Mouse (Mus musculus): Measurements from ENCODE around the gene Phf23.
"Not testable (repeated sequence)": the region's sequence is repeated elsewhere in the genome, so short reads cannot be mapped to it uniquely, and the experiment has no call there.

The Phf23 gene

GRCm38 (mm10) chr11:69995391-69995960 is at the start of gene Phf23:
Gene Phf23 (plus strand): TSS chr11:69995777.
- DNase-seq (ENCODE audit: low spot score in 2 of 2), result peak; percentile 98 to 99

DNA sequence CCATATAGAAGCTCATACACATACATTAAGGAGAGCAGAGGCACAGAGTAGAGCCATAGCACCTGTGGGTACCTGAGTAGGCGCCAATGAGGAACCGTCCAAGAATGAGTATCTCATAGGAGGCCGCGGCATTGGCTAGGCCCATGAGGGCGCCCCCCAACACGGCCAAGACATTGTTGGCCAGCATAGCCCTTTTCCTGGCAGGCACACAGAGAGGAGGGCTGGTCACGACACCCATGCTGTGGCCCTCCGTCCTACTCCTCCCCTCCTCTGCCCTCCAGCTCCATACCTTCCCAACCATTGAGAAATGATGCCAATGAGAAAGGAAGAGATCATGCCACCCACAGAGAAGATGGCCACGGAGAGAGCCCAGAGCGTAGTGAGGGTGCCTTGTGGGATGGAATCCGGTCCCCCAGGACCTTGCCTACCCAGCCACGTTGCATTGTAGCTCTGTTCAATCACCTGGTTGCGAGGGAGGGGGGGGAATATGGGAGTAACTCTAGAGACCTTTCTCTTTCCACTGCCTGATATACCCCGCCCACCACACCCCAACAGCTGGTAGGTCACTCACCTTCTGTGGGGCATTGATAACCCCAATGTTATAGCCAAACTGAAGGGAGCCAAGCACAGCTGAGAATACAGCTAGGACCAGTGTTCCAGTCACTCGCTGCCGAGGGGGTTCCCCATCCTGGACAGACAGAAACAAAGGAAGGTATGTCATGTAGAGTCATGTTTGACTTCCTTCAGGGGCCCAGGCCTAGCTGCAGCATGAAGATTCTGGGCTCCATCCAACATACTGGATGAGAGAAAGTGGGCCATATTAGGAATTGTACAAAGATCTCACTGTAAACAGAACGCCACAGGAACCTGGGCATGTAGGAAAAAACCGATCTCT is 49.3 kb upstream of the Phf23 start:
- no peak for DNase-seq (ENCODE audit: low spot score in 2 of 2)

- DNase-seq (ENCODE audit: low spot score in 2 of 2), result peak in 1 of 2 experiments; percentile 55
Measured at GRCm38 (mm10) chr11:69947337-69948065, 48.1 kb upstream of the Phf23 start.

GRCm38 (mm10) chr11:69948066-69948762 is 47.4 kb upstream of the Phf23 start, which contains the start of gene Slc2a4:
Gene Slc2a4 (minus strand): TSS chr11:69948188.
- DNase-seq (ENCODE audit: low spot score in 2 of 2), result peak; percentile 93 to 96

DNA sequence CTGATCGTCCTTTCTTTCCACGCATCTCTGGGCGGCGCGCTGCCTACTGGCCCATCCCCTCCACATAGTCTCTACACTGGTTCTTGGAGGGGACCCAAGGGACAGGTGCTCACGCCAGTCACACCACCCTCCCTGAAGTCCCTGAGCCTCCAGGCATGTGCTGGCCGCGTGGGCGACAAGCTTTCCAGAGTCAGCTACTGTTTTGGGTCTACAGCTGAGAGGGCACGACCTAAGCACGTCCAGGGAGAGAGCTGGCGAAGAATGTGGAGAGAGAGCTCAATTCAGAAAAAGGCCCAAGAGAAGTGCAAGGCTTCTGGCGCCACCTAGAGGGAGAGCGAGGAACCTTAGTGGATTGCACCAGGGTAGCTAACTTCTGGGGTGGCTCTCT is 46.8 kb upstream of the Phf23 start:
- DNase-seq (ENCODE audit: low spot score in 2 of 2), result peak; percentile 79 to 86

DNA sequence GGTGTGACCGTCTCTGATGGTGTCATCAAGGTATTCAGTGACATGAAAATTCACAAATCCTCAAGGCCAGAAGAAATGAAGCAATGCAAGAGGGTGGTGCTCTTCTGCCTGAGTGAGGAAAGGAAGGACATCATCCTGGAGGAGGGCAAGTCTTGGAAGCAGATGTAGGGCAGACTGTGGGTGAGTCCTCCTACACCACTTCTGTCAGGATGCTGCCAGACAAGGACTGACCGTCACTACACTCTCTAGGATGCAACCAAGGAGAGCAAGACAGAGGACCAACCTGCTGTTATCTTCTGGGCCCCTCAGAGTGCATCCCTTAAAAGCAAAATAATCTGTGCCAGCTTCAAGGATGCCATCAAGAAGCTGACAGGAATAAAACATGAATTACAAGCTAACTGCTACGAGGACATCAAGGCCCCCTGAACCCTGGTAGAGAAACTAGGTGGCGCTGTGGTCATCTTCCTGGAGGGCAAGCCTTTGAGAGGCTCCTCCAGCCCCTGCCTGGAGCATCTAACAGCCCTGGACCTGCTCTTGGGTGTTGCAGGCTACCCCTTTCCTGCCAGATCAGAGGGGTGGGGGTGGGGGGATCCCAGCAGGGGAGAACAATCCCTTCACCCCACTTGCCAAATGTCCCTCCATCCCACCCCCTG is 44.6 kb upstream of the Phf23 start:
- DNase-seq (ENCODE audit: low spot score in 2 of 2), result no peak

GRCm38 (mm10) chr11:69952274-69952673 is 43.3 kb upstream of the Phf23 start:
- DNase-seq (ENCODE audit: low spot score in 2 of 2), result no peak

- DNase-seq (ENCODE audit: low spot score in 2 of 2), result no peak
Measured at GRCm38 (mm10) chr11:69953267-69953915, 42.2 kb upstream of the Phf23 start.

GRCm38 (mm10) chr11:69955618-69956017 is 40.0 kb upstream of the Phf23 start:
- DNase-seq (ENCODE audit: low spot score in 2 of 2), result not testable (repeated sequence)

DNA sequence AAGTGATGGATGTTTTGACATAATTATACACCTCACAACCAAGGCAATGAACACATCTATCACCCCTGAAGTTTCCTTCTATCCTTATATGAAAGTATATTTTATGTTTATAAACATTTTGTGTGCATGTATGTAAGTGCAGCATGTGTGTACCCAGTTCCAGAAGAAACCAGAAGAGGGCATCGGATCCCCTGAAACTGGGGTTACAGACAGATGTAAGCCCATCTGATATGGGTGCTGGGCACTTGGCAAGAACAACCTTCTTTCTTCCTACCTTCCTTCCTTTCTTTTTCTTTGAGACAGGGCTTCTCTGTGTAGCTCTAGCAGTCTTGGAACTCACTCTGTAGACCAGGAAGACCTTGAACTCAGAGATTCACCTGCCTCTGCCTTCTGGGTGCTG is 39.4 kb upstream of the Phf23 start:
- no peak for DNase-seq (ENCODE audit: low spot score in 2 of 2)

- DNase-seq (ENCODE audit: low spot score in 2 of 2), result no peak
Measured at GRCm38 (mm10) chr11:69960616-69961015, 35.0 kb upstream of the Phf23 start.

GRCm38 (mm10) chr11:69961841-69962240 is 33.7 kb upstream of the Phf23 start:
- no peak for DNase-seq (ENCODE audit: low spot score in 2 of 2)

DNA sequence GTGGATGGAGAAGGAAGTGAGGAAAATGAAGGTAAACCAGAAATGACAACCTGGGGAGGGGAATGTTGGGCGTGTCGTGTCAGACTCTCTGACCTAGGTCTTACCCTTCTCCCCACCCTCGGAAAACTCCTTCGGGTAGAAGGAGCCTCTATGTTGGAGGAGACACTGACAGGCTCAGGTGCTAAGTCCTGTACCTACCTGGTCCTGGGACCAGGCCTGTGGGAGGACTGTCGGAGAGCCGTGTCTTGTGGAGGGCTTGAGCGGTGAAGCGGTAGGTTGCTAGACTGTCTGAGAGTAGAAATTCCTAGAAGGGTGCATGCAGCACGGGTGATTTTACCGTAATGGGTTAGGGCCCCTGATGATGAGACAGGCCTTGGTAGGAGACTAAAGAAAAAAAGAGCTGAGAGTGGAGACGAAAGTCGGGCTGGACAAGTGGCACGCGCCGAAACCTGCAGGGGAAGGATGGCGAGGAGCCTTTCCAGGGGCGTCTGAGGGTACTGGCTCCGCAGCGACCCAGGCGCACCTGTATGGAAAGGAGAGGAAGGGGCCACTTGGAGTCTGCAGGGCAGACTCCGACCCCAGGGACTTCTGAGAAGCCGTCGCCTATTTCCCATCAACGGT is 30.8 kb upstream of the Phf23 start, which contains the start of gene Cldn7:
Gene Cldn7 (plus strand): TSS at position 130 of the 621 bp plus-strand sequence.
- no peak for DNase-seq (ENCODE audit: low spot score in 2 of 2)

DNA sequence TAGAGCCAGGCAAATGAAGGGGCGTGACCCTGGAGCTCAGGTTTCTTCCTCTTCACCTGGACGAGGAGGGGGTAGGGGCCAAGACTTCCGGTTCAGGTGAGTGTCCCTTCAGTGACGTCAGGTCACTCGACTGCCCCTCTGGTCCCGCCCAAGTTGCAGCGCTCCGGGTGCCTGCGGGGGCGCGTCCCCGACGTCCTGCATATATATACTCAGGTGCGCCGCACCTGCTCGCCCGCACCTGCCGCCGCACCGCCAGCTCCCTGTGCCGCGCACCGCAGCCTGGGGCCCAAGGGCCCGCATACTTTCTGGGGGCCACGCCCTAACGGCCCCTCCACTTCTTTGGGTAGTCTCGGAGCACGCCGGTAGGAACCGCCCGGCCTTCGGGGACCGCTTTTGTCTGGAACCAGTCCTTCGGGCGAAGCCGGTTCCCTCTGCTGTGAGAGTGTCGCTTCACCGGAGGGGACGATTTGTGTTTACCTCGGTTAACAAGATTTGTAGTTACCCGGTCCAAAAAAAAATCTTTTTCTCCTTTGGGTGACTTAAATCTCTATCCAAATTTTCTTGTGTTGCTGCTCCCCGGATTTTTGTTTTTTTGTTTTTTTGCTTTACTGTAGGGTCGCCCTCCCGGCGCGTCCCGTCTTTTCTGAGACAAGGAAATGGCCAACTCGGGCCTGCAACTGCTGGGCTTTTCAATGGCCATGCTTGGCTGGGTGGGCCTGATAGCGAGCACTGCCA is 30.1 kb upstream of the Phf23 start:
- peak in 1 of 2 experiments; percentile 58 for DNase-seq (ENCODE audit: low spot score in 2 of 2)

GRCm38 (mm10) chr11:69966006-69966859 is 29.3 kb upstream of the Phf23 start:
- DNase-seq (ENCODE audit: low spot score in 2 of 2), result peak in 1 of 2 experiments; percentile 45

DNA sequence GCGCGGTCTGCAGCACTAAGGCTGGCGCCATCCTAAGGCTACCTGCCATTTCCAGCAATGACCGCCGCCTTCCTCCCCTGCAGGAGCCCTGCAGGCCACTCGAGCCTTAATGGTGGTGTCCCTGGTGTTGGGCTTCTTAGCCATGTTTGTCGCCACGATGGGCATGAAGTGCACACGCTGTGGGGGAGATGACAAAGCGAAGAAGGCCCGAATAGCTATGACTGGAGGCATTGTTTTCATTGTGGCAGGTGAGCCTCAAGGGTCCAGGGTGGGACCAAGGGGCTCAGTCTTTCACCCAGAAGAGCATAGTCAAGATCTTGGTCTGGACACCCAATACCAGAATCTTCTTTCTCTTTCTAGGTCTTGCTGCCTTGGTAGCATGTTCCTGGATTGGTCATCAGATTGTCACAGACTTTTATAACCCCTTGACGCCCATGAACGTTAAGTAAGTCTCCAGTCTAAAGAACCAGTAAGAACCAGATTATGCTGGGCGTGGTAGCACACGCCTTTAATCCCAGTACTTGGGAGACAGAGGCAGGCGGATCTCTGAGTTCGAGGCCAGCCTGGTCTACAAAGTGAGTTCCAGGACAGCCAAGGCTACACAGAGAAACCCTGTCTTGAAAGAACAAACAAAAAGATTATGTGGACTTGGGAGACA is 28.6 kb upstream of the Phf23 start:
- DNase-seq (ENCODE audit: low spot score in 2 of 2), result no peak

DNA sequence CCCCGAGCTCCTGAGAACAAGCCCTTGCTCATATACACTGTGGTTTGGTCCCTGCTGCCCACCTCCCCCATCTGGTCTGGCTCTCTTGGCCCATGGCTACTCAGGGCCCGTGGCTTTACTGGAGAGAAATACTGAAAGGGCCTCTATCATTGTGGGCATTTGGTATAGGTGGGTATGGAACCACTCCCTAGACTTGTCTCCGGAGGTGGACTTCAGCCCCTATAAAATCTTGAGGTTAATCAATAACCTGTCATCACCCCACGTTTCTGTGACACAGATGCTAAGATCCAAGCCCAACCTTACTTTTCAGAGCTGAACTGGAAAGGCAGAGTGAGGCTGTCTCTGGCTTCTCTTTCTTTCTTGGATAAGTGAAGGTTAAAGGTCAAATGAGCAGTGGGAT is 26.8 kb upstream of the Phf23 start:
- no peak for DNase-seq (ENCODE audit: low spot score in 2 of 2)

GRCm38 (mm10) chr11:69970222-69970621 is 25.4 kb upstream of the Phf23 start:
- DNase-seq (ENCODE audit: low spot score in 2 of 2), result no peak
